Mouse (Mus musculus): ENCODE data around the gene C87436. TPM values are rescaled to one million over a fixed set of nuclear protein-coding genes. Genes with fewer than 3 reads are reported as not detected.

C87436 gene
- polyA plus RNA-seq, 1 experiment: 5.3 TPM

GRCm38 (mm10) chr6:86499571-86500109 lies 61.5 kb downstream of the C87436 start:
- Histone ChIP-seq H3K4me3 (replicated peaks) (no peak overlapping the region), H3K9me3 (peaks cover 4% of the 10 kb centered on the region), H3K36me3 (replicated peaks; ENCODE audit: low read length) (no peaks in the 10 kb centered on the region), H3K27me3 (replicated peaks) (no peaks in the 10 kb centered on the region), H3K4me1 (peaks cover 48% of the 10 kb centered on the region)
- no peak for TF ChIP-seq FLI1 (IDR thresholded peaks at IDR 0.05; ENCODE audit: low read length)
- no peak for TF ChIP-seq GATA1 (IDR thresholded peaks at IDR 0.05; ENCODE audit: borderline replicate concordance, low read length)

GRCm38 (mm10) chr6:86503513-86503912 lies 65.3 kb downstream of the C87436 start:
- no peak for TF ChIP-seq FLI1 (IDR thresholded peaks at IDR 0.05; ENCODE audit: low read length)
- TF ChIP-seq GATA1 (IDR thresholded peaks at IDR 0.05; ENCODE audit: borderline replicate concordance, low read length): no peak
- no peak overlapping the region for H3K4me3 ChIP-seq (replicated peaks)

DNA sequence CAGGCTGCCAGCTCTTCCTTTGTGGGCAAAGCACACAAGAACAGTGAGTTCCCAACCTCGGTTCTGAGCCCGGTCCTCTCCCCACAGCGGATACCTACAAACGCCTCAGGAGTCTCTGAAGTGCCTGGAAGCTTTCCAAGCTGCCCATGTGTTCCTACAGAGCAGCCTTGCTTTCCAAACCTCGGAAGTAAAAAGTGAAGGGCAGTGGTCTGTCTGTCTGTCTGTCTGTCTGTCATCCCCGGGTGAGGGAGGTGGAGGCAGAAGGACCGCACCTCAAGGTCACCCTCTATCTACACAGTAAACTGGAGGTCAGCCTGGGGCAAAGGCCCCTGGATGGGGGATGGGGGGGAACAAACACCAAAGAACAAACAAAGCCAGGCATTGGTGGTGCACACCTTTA lies 67.5 kb downstream of the C87436 start:
- H3K4me3 ChIP-seq (replicated peaks): no peak overlapping the region
- H3K9me3 ChIP-seq: no peaks in the 10 kb centered on the region; the same call in 1 of the 2 replicates
- TF ChIP-seq FLI1 (IDR thresholded peaks at IDR 0.05; ENCODE audit: low read length) (no peak), GATA1 (IDR thresholded peaks at IDR 0.05; ENCODE audit: borderline replicate concordance, low read length) (no peak)
- no peaks in the 10 kb centered on the region for H3K36me3 ChIP-seq (replicated peaks; ENCODE audit: low read length)
- H3K4me1 ChIP-seq: peaks cover 43% of the 10 kb centered on the region
- peaks cover 6% of the 10 kb centered on the region for H3K27me3 ChIP-seq (replicated peaks)

More at GRCm38 (mm10) chr6:86503513-86503912, 65.3 kb downstream of the C87436 start:
- H3K27me3 ChIP-seq (replicated peaks): peaks cover 6% of the 10 kb centered on the region
- no peaks in the 10 kb centered on the region; the same call in 1 of the 2 replicates for H3K9me3 ChIP-seq
- H3K4me1 ChIP-seq: peaks cover 35% of the 10 kb centered on the region
- no peaks in the 10 kb centered on the region for H3K36me3 ChIP-seq (replicated peaks; ENCODE audit: low read length)

GRCm38 (mm10) chr6:86506309-86506708 lies 68.1 kb downstream of the C87436 start:
- H3K27me3 ChIP-seq (replicated peaks): peaks cover 8% of the 10 kb centered on the region
- no peak overlapping the region for H3K4me3 ChIP-seq (replicated peaks)
- peaks cover 47% of the 10 kb centered on the region for H3K4me1 ChIP-seq
- no peaks in the 10 kb centered on the region; the same call in 1 of the 2 replicates for H3K9me3 ChIP-seq
- no peaks in the 10 kb centered on the region for H3K36me3 ChIP-seq (replicated peaks; ENCODE audit: low read length)
- TF ChIP-seq FLI1 (IDR thresholded peaks at IDR 0.05; ENCODE audit: low read length): no peak
- TF ChIP-seq GATA1 (IDR thresholded peaks at IDR 0.05; ENCODE audit: borderline replicate concordance, low read length): no peak

GRCm38 (mm10) chr6:86507116-86507515 lies 68.9 kb downstream of the C87436 start:
- Histone ChIP-seq H3K4me3 (replicated peaks) (no peak overlapping the region), H3K9me3 (no peaks in the 10 kb centered on the region), H3K36me3 (replicated peaks; ENCODE audit: low read length) (no peaks in the 10 kb centered on the region), H3K27me3 (replicated peaks) (peaks cover 8% of the 10 kb centered on the region), H3K4me1 (peaks cover 52% of the 10 kb centered on the region)
- TF ChIP-seq GATA1 (IDR thresholded peaks at IDR 0.05; ENCODE audit: borderline replicate concordance, low read length) (no peak), FLI1 (IDR thresholded peaks at IDR 0.05; ENCODE audit: low read length) (no peak)

DNA sequence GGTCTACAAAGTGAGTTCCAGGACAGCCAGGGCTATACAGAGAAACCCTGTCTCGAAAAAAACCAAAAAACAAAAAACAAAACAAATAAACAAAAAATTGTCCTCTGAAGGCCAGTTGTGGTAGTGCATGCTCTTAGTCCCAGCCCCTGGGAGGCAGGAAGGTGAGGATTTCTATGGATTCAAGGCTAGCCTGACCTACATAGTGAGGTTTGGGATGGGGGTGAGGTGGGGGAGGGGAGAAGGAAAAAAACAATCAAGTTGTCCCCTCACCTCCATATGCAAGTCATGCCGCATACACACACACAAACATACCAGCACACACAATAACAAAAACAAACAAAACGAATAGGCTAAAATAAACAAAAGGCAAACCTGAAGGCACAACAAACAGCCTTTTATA lies 70.6 kb downstream of the C87436 start:
- Histone ChIP-seq H3K4me3 (replicated peaks) (no peak overlapping the region), H3K36me3 (replicated peaks; ENCODE audit: low read length) (no peaks in the 10 kb centered on the region), H3K9me3 (no peaks in the 10 kb centered on the region), H3K27me3 (replicated peaks) (peaks cover 9% of the 10 kb centered on the region), H3K4me1 (peaks cover 50% of the 10 kb centered on the region)
- TF ChIP-seq GATA1 (IDR thresholded peaks at IDR 0.05; ENCODE audit: borderline replicate concordance, low read length) (no peak), FLI1 (IDR thresholded peaks at IDR 0.05; ENCODE audit: low read length) (no peak)

DNA sequence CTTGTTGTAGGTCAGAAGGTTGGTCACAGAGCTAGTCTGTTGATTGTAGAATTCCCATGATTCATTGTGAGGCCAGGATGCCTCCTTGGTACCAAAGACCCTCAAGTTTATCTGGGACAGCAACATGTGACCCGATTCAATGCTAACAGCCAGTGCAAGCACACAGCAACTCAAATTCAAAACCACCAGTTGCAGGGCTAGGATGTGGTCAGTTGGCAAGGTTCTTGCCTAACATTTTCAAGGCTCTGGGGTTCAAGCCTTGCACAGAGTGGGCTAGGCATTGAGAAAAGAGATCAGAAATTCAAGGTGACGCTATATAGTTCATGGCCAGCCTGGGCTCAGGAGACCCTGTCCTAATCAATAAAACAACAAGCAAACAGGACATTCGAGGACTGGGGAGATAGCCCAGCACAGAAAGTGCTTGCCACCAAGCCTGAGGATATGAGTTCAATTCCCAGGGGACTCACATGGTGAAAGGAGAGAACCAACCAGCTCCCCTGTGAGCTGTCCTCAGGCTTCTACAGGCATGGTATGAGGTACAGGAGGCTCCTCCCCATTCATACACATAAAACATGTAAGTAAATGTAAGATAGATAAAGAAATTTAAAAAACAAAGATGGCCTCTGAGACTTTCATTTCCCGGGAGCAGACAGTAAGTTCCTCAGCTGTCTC lies 71.2 kb downstream of the C87436 start:
- TF ChIP-seq FLI1 (IDR thresholded peaks at IDR 0.05; ENCODE audit: low read length) (no peak), GATA1 (IDR thresholded peaks at IDR 0.05; ENCODE audit: borderline replicate concordance, low read length) (no peak)
- peaks cover 44% of the 10 kb centered on the region for H3K4me1 ChIP-seq
- peak overlapping the region; percentile 48 for H3K4me3 ChIP-seq (replicated peaks)
- peaks cover 9% of the 10 kb centered on the region for H3K27me3 ChIP-seq (replicated peaks)
- H3K36me3 ChIP-seq (replicated peaks; ENCODE audit: low read length): no peaks in the 10 kb centered on the region
- H3K9me3 ChIP-seq: no peaks in the 10 kb centered on the region

DNA sequence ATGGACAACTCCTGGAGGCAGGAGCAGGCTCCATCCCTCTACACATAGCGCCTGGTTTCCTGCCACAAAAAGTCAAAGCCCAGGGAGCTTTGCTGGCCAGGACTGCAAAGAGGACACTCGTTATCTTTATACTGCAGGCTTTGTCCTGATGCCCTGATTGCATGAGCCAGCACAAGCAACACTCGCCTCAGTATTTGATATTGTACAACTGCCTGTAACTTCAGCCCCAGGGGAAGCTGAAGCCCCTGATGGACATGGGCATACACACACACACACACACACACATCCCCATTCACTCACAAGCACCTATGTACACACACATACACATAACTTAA lies 71.7 kb downstream of the C87436 start:
- H3K36me3 ChIP-seq (replicated peaks; ENCODE audit: low read length): no peaks in the 10 kb centered on the region
- peaks cover 9% of the 10 kb centered on the region for H3K27me3 ChIP-seq (replicated peaks)
- no peak for TF ChIP-seq FLI1 (IDR thresholded peaks at IDR 0.05; ENCODE audit: low read length)
- peak; percentile 29; the same call in 1 of the 3 replicates for TF ChIP-seq GATA1 (IDR thresholded peaks at IDR 0.05; ENCODE audit: borderline replicate concordance, low read length)
- peaks cover 40% of the 10 kb centered on the region for H3K4me1 ChIP-seq
- H3K4me3 ChIP-seq (replicated peaks): peak overlapping the region; percentile 33
- no peaks in the 10 kb centered on the region for H3K9me3 ChIP-seq

GRCm38 (mm10) chr6:86510979-86511378 lies 72.8 kb downstream of the C87436 start:
- peaks cover 39% of the 10 kb centered on the region for H3K4me1 ChIP-seq
- no peak for TF ChIP-seq GATA1 (IDR thresholded peaks at IDR 0.05; ENCODE audit: borderline replicate concordance, low read length)
- no peak for TF ChIP-seq FLI1 (IDR thresholded peaks at IDR 0.05; ENCODE audit: low read length)
- no peaks in the 10 kb centered on the region for H3K9me3 ChIP-seq
- no peak overlapping the region for H3K4me3 ChIP-seq (replicated peaks)
- peaks cover 3% of the 10 kb centered on the region for H3K27me3 ChIP-seq (replicated peaks)
- peaks cover 3% of the 10 kb centered on the region for H3K36me3 ChIP-seq (replicated peaks; ENCODE audit: low read length)

DNA sequence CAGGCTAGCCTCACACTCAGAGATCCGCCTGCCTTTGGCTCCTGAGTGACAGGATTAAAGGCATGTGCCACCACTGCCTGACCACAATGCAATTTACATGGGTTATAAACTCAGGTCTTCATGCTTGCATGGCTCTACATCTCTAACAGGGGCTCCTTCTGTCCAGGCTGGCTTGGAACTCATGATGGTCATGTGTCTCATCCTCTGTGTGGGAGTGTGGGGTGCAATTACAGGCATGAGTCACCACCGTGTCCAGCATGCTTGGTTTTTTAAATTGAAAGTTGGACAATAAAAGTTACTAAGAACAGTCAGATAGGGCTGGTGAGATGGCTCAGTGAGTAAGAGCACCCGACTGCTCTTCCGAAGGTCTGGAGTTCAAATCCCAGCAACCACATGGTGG lies 75.1 kb downstream of the C87436 start:
- Histone ChIP-seq H3K4me3 (replicated peaks) (no peak overlapping the region), H3K36me3 (replicated peaks; ENCODE audit: low read length) (peaks cover 10% of the 10 kb centered on the region), H3K9me3 (no peaks in the 10 kb centered on the region), H3K27me3 (replicated peaks) (peaks cover 3% of the 10 kb centered on the region), H3K4me1 (peaks cover 57% of the 10 kb centered on the region)
- TF ChIP-seq FLI1 (IDR thresholded peaks at IDR 0.05; ENCODE audit: low read length): no peak
- no peak for TF ChIP-seq GATA1 (IDR thresholded peaks at IDR 0.05; ENCODE audit: borderline replicate concordance, low read length)

Data from megakaryocyte, embryonic 14.5 days (primary cell).